Comparison of ENCODE assay signal across 24 mouse cellular contexts in the genomic region with DNA sequence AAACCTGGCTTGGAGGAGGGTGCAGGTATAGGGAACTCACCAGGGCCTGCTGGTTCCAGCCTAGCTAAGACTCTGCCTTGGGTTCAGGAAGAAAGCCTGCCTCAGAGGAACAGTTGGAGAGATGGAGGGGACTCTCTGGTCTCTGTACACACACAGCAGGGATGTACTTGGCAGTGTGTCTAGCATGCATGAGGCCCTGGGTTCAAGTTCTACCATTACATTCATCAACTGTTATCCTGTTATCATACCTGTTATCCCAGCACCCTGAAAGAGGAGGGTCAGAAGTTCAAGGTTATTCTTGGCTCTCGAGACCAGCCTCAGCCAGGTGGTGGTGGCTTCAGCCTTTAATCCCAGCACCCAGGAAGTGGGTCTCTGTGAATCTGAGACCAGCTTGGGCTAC. TPM values are rescaled to one million over a fixed set of nuclear protein-coding genes. Genes with fewer than 3 reads are reported as not detected.
DNase-seq lines count a peak whose midpoint lies in the region; ATAC-seq and TF ChIP-seq lines count a peak whose summit lies in the region.
"Had no signal": no experiment of that assay in that cellular context is flagged by ENCODE, and none has a peak within 500 bp of the region (broad histone marks: within the 10 kb centered on the region; RNA-seq: fewer than 3 reads in every experiment).

No protein-coding gene starts in this region.

- peaks cover 6% of the 10 kb centered on the region for H3K36me3 ChIP-seq in heart, embryonic 11.5 days (ENCODE audit: control insufficient read depth, insufficient read depth, low read length)
- H3K36me3 ChIP-seq in midbrain, embryonic 11.5 days (ENCODE audit: control insufficient read depth, insufficient read depth, low read length): no peaks in the 10 kb centered on the region
- peaks cover 10% of the 10 kb centered on the region for H3K36me3 ChIP-seq in midbrain, postnatal 0 days (ENCODE audit: insufficient read depth, low read length)
- peaks cover 5 to 21% of the 10 kb centered on the region in 2 experiments for H3K36me3 ChIP-seq in MEL (ENCODE audit: control insufficient read depth in 1 of 2, insufficient read depth in 2 of 2, low read length in 2 of 2)

- no peaks in the 10 kb centered on the region for H3K27me3 ChIP-seq in heart, embryonic 11.5 days (ENCODE audit: control insufficient read depth, insufficient read depth, low read length)
- no peaks in the 10 kb centered on the region for H3K27me3 ChIP-seq in midbrain, embryonic 11.5 days (ENCODE audit: control insufficient read depth, insufficient read depth, low read length)
- no peaks in the 10 kb centered on the region for H3K27me3 ChIP-seq in midbrain, postnatal 0 days (ENCODE audit: insufficient read depth, low read length)
- no peaks in the 10 kb centered on the region for H3K27me3 ChIP-seq in MEL (ENCODE audit: control insufficient read depth in 1 of 2, insufficient read depth in 2 of 2, low read length in 2 of 2)
- H3K27me3 ChIP-seq: CH12.LX, Patski had no signal

- WGBS in heart, embryonic 11.5 days (ENCODE audit: insufficient replicate concordance): 61% methylated on average over 1 of the region's 1 CpGs
- 85% methylated on average over 1 of the region's 1 CpGs for WGBS in midbrain, embryonic 11.5 days
- WGBS in midbrain, postnatal 0 days: 77% methylated on average over 1 of the region's 1 CpGs

- H3K4me1 ChIP-seq in heart, embryonic 11.5 days (ENCODE audit: control insufficient read depth, insufficient read depth, low read length): peaks cover 6% of the 10 kb centered on the region; the same call in 1 of the 2 replicates
- H3K4me1 ChIP-seq in midbrain, embryonic 11.5 days (ENCODE audit: control insufficient read depth, insufficient read depth, low read length): no peaks in the 10 kb centered on the region
- no peaks in the 10 kb centered on the region for H3K4me1 ChIP-seq in midbrain, postnatal 0 days (ENCODE audit: insufficient read depth, low read length)
- H3K4me1 ChIP-seq in MEL (ENCODE audit: control insufficient read depth in 1 of 2, insufficient read depth in 2 of 2, low read length in 2 of 2): peaks cover 21 to 23% of the 10 kb centered on the region in 2 experiments

- no peak for TF ChIP-seq EP300 in MEL (IDR thresholded peaks at IDR 0.05; ENCODE audit: low read depth in 1 of 2, low read length in 2 of 2)

- H3K27ac ChIP-seq in heart, embryonic 11.5 days (ENCODE audit: low read depth, low read length): no peak overlapping the region
- H3K27ac ChIP-seq in midbrain, embryonic 11.5 days (ENCODE audit: low read depth, low read length): no peak overlapping the region
- no peak overlapping the region for H3K27ac ChIP-seq in midbrain, postnatal 0 days (ENCODE audit: low read depth, low read length)
- H3K27ac ChIP-seq in MEL (ENCODE audit: control insufficient read depth, low read depth, low read length): peak overlapping the region; percentile 84; the same call in 1 of the 2 replicates

- no peak overlapping the region for H3K4me3 ChIP-seq in heart, embryonic 11.5 days (ENCODE audit: low read depth, low read length)
- H3K4me3 ChIP-seq in midbrain, embryonic 11.5 days (ENCODE audit: low read depth, low read length): no peak overlapping the region
- H3K4me3 ChIP-seq in midbrain, postnatal 0 days (ENCODE audit: low read depth, low read length): no peak overlapping the region
- H3K4me3 ChIP-seq in MEL (ENCODE audit: control insufficient read depth in 1 of 2, insufficient read depth in 1 of 2, low read depth in 2 of 2, low read length in 2 of 2): no peak overlapping the region

- no peak for TF ChIP-seq POLR2A in MEL (IDR thresholded peaks at IDR 0.05; ENCODE audit: control insufficient read depth in 1 of 2, insufficient read depth in 1 of 2, low read depth in 1 of 2, low read length in 2 of 2, poor library complexity in 1 of 2)

- H3K79me2 ChIP-seq in MEL (ENCODE audit: control insufficient read depth, insufficient read depth, low read length, poor library complexity): no peaks in the 10 kb centered on the region

- TF ChIP-seq RAD21 in MEL (IDR thresholded peaks at IDR 0.05; ENCODE audit: low read depth, low read length): no peak

- H3K9me3 ChIP-seq in heart, embryonic 11.5 days (replicated peaks; ENCODE audit: control insufficient read depth, low read length): no peaks in the 10 kb centered on the region
- H3K9me3 ChIP-seq in midbrain, embryonic 11.5 days (ENCODE audit: control insufficient read depth, low read length): no peaks in the 10 kb centered on the region
- H3K9me3 ChIP-seq in midbrain, postnatal 0 days (ENCODE audit: low read length): no peaks in the 10 kb centered on the region
- no peaks in the 10 kb centered on the region for H3K9me3 ChIP-seq in MEL (replicated peaks; ENCODE audit: insufficient read depth, low read length)
- H3K9me3 ChIP-seq: G1E had no signal

- H3K4me2 ChIP-seq in heart, embryonic 11.5 days: no peak overlapping the region
- no peak overlapping the region for H3K4me2 ChIP-seq in midbrain, embryonic 11.5 days
- H3K4me2 ChIP-seq in midbrain, postnatal 0 days (ENCODE audit: low read depth, low read length, poor library complexity, severe bottlenecking): no peak overlapping the region

- TF ChIP-seq CTCF in midbrain, postnatal 0 days (IDR thresholded peaks at IDR 0.05): no peak
- no peak for TF ChIP-seq CTCF in MEL (IDR thresholded peaks at IDR 0.05 in 2 of 3, conservative IDR thresholded peaks at IDR 0.05 in 1 of 3; ENCODE audit: control insufficient read depth in 1 of 3, insufficient read depth in 1 of 3, low read depth in 2 of 3, low read length in 3 of 3, poor library complexity in 1 of 3, severe bottlenecking in 1 of 3)

- H3K9ac ChIP-seq in heart, embryonic 11.5 days (ENCODE audit: low read depth, low read length): no peak overlapping the region
- no peak overlapping the region for H3K9ac ChIP-seq in midbrain, embryonic 11.5 days (ENCODE audit: low read length)
- no peak overlapping the region for H3K9ac ChIP-seq in midbrain, postnatal 0 days (replicated peaks; ENCODE audit: low read length, poor library complexity, severe bottlenecking)
- no peak overlapping the region for H3K9ac ChIP-seq in MEL (ENCODE audit: control insufficient read depth, low read depth, low read length, poor library complexity, severe bottlenecking)

- no peak for ATAC-seq in heart, embryonic 11.5 days (replicated peaks; ENCODE audit: insufficient number of reproducible peaks, low FRiP score, low TSS enrichment)
- ATAC-seq in midbrain, embryonic 11.5 days (ENCODE audit: low FRiP score): no peak
- no peak for ATAC-seq in midbrain, postnatal 0 days (ENCODE audit: low FRiP score)
- ATAC-seq: activated CD4-positive, CD25-positive, alpha-beta regulatory T cell, adult 4 months; CD4-positive, CD25-positive, alpha-beta regulatory T cell, adult 4 months; Patski had no signal

- DNase-seq in heart, adult 11 months: peak; percentile 80
- peak; percentile 71 for DNase-seq in midbrain, embryonic 11.5 days (ENCODE audit: low spot score, missing footprints)
- no peak for DNase-seq in midbrain, postnatal 0 days (ENCODE audit: low spot score)
- DNase-seq in ES-CJ7 (ENCODE audit: low read depth, low spot score): peak; percentile 55
- DNase-seq in MEL (ENCODE audit: low read depth, low spot score): no peak
- DNase-seq in thymus, postnatal 0 days (ENCODE audit: low spot score): no peak
- DNase-seq in cerebellum, postnatal 36 days: no peak
- DNase-seq: adrenal gland, adult 2 months; adrenal gland, adult 8-10 months; adrenal gland, postnatal 10 days; adrenal gland, postnatal 14 days; adrenal gland, postnatal 25 days; adrenal gland, postnatal 36 days; B cell, adult 2 months; cerebellum, adult 11 months; cerebellum, adult 11-12 months; cerebellum, adult 18-20 months; cerebellum, adult 2 months had no signal

TF ChIP-seq in MEL, 35 proteins besides CTCF, POLR2A, EP300 and RAD21 (continues in another document):
- TF ChIP-seq SMC3 (IDR thresholded peaks at IDR 0.05; ENCODE audit: low read depth, low read length): no peak
- TF ChIP-seq CHD1 (IDR thresholded peaks at IDR 0.05; ENCODE audit: low read depth, low read length): no peak
- TF ChIP-seq MAZ (IDR thresholded peaks at IDR 0.05; ENCODE audit: low read depth, low read length): no peak
- no peak for TF ChIP-seq UBTF (IDR thresholded peaks at IDR 0.05; ENCODE audit: borderline replicate concordance, insufficient read depth, low read depth, low read length)

RNA-seq across cellular contexts. Expression of gene Zcchc10, which starts 12.4 kb away (rescaled TPM):
- 21.3 and 24.9 TPM in 2 replicates for polyA plus RNA-seq in heart, embryonic 11.5 days (2014; fragmentation: Nextera tagmentation; extraction: Ambion mirVana)
- 26.9 and 27.3 TPM in 2 replicates for polyA plus RNA-seq in midbrain, embryonic 11.5 days (2014; fragmentation: Nextera tagmentation; extraction: Ambion mirVana)
- 0.11 and 0.76 TPM in 2 replicates for total RNA-seq in midbrain, postnatal 0 days (2014; rRNA removed)
- polyA plus RNA-seq in midbrain, postnatal 0 days (2015; fragmentation: Nextera tagmentation; extraction: Ambion mirVana): 16.3 and 17.4 TPM in 2 replicates
- 9.9 and 11.6 TPM in 2 replicates for total RNA-seq in MEL (2012; rRNA removed)
- polyA plus RNA-seq in MEL (2012; ENCODE audit: insufficient read depth in 1 of 2, insufficient read length in 2 of 2, low read depth in 1 of 2, low replicate concordance in 2 of 2, missing spikeins in 1 of 2): 100 to 1,000 TPM in 1 of 2 experiments, 10 to 100 TPM in 1; 36.2 to 169 TPM
- 28.6 and 30.1 TPM in 2 replicates for polyA plus RNA-seq in thymus, postnatal 0 days (2015; fragmentation: Nextera tagmentation; extraction: Ambion mirVana)

RNA-seq across cellular contexts. Expression of gene Aff4, which starts 13.7 kb away (rescaled TPM):
- 29.3 and 54.4 TPM in 2 replicates for polyA plus RNA-seq in heart, embryonic 11.5 days (2014; fragmentation: Nextera tagmentation; extraction: Ambion mirVana)
- polyA plus RNA-seq in midbrain, embryonic 11.5 days (2014; fragmentation: Nextera tagmentation; extraction: Ambion mirVana): 43.5 and 43.7 TPM in 2 replicates
- total RNA-seq in midbrain, postnatal 0 days (2014; rRNA removed): 103 and 126 TPM in 2 replicates
- polyA plus RNA-seq in midbrain, postnatal 0 days (2015; fragmentation: Nextera tagmentation; extraction: Ambion mirVana): 64.6 and 90.2 TPM in 2 replicates
- 29.0 and 37.7 TPM in 2 replicates for total RNA-seq in MEL (2012; rRNA removed)
- polyA plus RNA-seq in MEL (2012; ENCODE audit: insufficient read depth in 1 of 2, insufficient read length in 2 of 2, low read depth in 1 of 2, low replicate concordance in 2 of 2, missing spikeins in 1 of 2): 100 to 1,000 TPM in 1 of 2 experiments, 10 to 100 TPM in 1; 47.7 to 268 TPM
- polyA plus RNA-seq in thymus, postnatal 0 days (2015; fragmentation: Nextera tagmentation; extraction: Ambion mirVana): 27.1 and 36.1 TPM in 2 replicates

RNA-seq across cellular contexts. Expression of gene Hspa4, which starts 36.7 kb away (rescaled TPM):
- polyA plus RNA-seq in heart, embryonic 11.5 days (2014; fragmentation: Nextera tagmentation; extraction: Ambion mirVana): 84.1 and 101 TPM in 2 replicates
- polyA plus RNA-seq in midbrain, embryonic 11.5 days (2014; fragmentation: Nextera tagmentation; extraction: Ambion mirVana): 111 and 117 TPM in 2 replicates
- total RNA-seq in midbrain, postnatal 0 days (2014; rRNA removed): 93.7 and 112 TPM in 2 replicates
- 42.8 and 43.3 TPM in 2 replicates for polyA plus RNA-seq in midbrain, postnatal 0 days (2015; fragmentation: Nextera tagmentation; extraction: Ambion mirVana)
- 276 and 301 TPM in 2 replicates for total RNA-seq in MEL (2012; rRNA removed)
- 100 to 1,000 TPM; 209 to 907 TPM for polyA plus RNA-seq in MEL (2012; ENCODE audit: insufficient read depth in 1 of 2, insufficient read length in 2 of 2, low read depth in 1 of 2, low replicate concordance in 2 of 2, missing spikeins in 1 of 2)
- polyA plus RNA-seq in thymus, postnatal 0 days (2015; fragmentation: Nextera tagmentation; extraction: Ambion mirVana): 99.0 and 106 TPM in 2 replicates

Comparison
In these comparisons a context has a peak if more than half of its experiments do, and no peak if none do; other contexts are left out.
1. DNase-seq: peak in heart, adult 11 months (single experiment), midbrain, embryonic 11.5 days (single experiment) and ES-CJ7 (single experiment); none in midbrain, postnatal 0 days (single experiment), MEL (single experiment), thymus, postnatal 0 days (single experiment) and cerebellum, postnatal 36 days (0 of 2).